Mouse (Mus musculus): ENCODE measurements around the gene Tox4. TPM values are rescaled to one million over a fixed set of nuclear protein-coding genes. Genes with fewer than 3 reads are reported as not detected.

Gene Tox4
- total and polyA plus RNA-seq, 2 experiments from 2014 or later: 45.6 to 62.1 TPM

GRCm38 (mm10) chr14:52338751-52339511 lies 60.0 kb downstream of the Tox4 start:
- H3K27ac ChIP-seq: peak overlapping the region; percentile 64
- peak; percentile 92 for TF ChIP-seq CTCF (IDR thresholded peaks at IDR 0.05; ENCODE audit: low read depth)
- H3K4me3 ChIP-seq (ENCODE audit: low read length): peak overlapping the region; percentile 31
- no peaks in the 10 kb centered on the region for H3K36me3 ChIP-seq (ENCODE audit: insufficient read depth, low read length)
- no peaks in the 10 kb centered on the region for H3K4me1 ChIP-seq (ENCODE audit: insufficient read depth, low read length)
- H3K9ac ChIP-seq (replicated peaks; ENCODE audit: low read length): peak overlapping the region; percentile 28
- H3K9me3 ChIP-seq (ENCODE audit: low read length): no peaks in the 10 kb centered on the region
- WGBS: 24% methylated on average over 21 of the region's 21 CpGs
- ATAC-seq: peak; percentile 76
- no peaks in the 10 kb centered on the region for H3K27me3 ChIP-seq (ENCODE audit: insufficient read depth, low read length)
- H3K4me2 ChIP-seq (ENCODE audit: low read depth, low read length): peak overlapping the region; percentile 56
- peak; percentile 90 for DNase-seq (ENCODE audit: low spot score)

GRCm38 (mm10) chr14:52339512-52339852 lies 60.5 kb downstream of the Tox4 start:
- peak overlapping the region; percentile 28 for H3K9ac ChIP-seq (replicated peaks; ENCODE audit: low read length)
- H3K4me3 ChIP-seq (ENCODE audit: low read length): peak overlapping the region; percentile 31
- no peak for DNase-seq (ENCODE audit: low spot score)
- peak overlapping the region; percentile 56 for H3K4me2 ChIP-seq (ENCODE audit: low read depth, low read length)
- H3K9me3 ChIP-seq (ENCODE audit: low read length): no peaks in the 10 kb centered on the region
- peak overlapping the region; percentile 64; the same call in 1 of the 2 replicates for H3K27ac ChIP-seq
- no peak for ATAC-seq
- H3K4me1 ChIP-seq (ENCODE audit: insufficient read depth, low read length): no peaks in the 10 kb centered on the region
- TF ChIP-seq CTCF (IDR thresholded peaks at IDR 0.05; ENCODE audit: low read depth): no peak
- H3K27me3 ChIP-seq (ENCODE audit: insufficient read depth, low read length): no peaks in the 10 kb centered on the region
- 73% methylated on average over 6 of the region's 6 CpGs for WGBS
- H3K36me3 ChIP-seq (ENCODE audit: insufficient read depth, low read length): no peaks in the 10 kb centered on the region

Other genes with a start within 250 kb of the Tox4 start
- not detected in 2 replicates for gene Olfr221, start 236.7 kb upstream of the Tox4 start, total RNA-seq (2014; rRNA removed)
- gene Olfr221, start 236.7 kb upstream of the Tox4 start, polyA plus RNA-seq (2015; fragmentation: Nextera tagmentation; extraction: Ambion mirVana): not detected in 2 replicates
- gene Hnrnpc, start 175.1 kb upstream of the Tox4 start, total RNA-seq (2014; rRNA removed): 69.5 and 78.6 TPM in 2 replicates
- 285 and 291 TPM in 2 replicates for gene Hnrnpc, start 175.1 kb upstream of the Tox4 start, polyA plus RNA-seq (2015; fragmentation: Nextera tagmentation; extraction: Ambion mirVana)
- gene Rpgrip1, start 168.4 kb upstream of the Tox4 start, total RNA-seq (2014; rRNA removed): 2.9 and 10.9 TPM in 2 replicates
- 53.4 and 53.7 TPM in 2 replicates for gene Rpgrip1, start 168.4 kb upstream of the Tox4 start, polyA plus RNA-seq (2015; fragmentation: Nextera tagmentation; extraction: Ambion mirVana)
- 28.2 and 28.4 TPM in 2 replicates for gene Supt16, start 81.7 kb upstream of the Tox4 start, total RNA-seq (2014; rRNA removed)
- 43.5 and 43.8 TPM in 2 replicates for gene Supt16, start 81.7 kb upstream of the Tox4 start, polyA plus RNA-seq (2015; fragmentation: Nextera tagmentation; extraction: Ambion mirVana)
- gene Chd8, start 21.4 kb upstream of the Tox4 start, total RNA-seq (2014; rRNA removed): 71.2 and 83.0 TPM in 2 replicates
- 32.6 and 32.9 TPM in 2 replicates for gene Chd8, start 21.4 kb upstream of the Tox4 start, polyA plus RNA-seq (2015; fragmentation: Nextera tagmentation; extraction: Ambion mirVana)
- 43.9 and 45.5 TPM in 2 replicates for gene Rab2b, start 399 bp downstream of the Tox4 start, total RNA-seq (2014; rRNA removed)
- gene Rab2b, start 399 bp downstream of the Tox4 start, polyA plus RNA-seq (2015; fragmentation: Nextera tagmentation; extraction: Ambion mirVana): 38.8 and 48.5 TPM in 2 replicates
- 19.9 and 22.5 TPM in 2 replicates for gene Mettl3, start 26.0 kb downstream of the Tox4 start, total RNA-seq (2014; rRNA removed)
- 23.2 and 23.6 TPM in 2 replicates for gene Mettl3, start 26.0 kb downstream of the Tox4 start, polyA plus RNA-seq (2015; fragmentation: Nextera tagmentation; extraction: Ambion mirVana)
- gene Sall2, start 49.6 kb downstream of the Tox4 start, total RNA-seq (2014; rRNA removed): 96.4 and 105 TPM in 2 replicates
- 30.4 and 31.3 TPM in 2 replicates for gene Sall2, start 49.6 kb downstream of the Tox4 start, polyA plus RNA-seq (2015; fragmentation: Nextera tagmentation; extraction: Ambion mirVana)
- not detected in 2 replicates for gene Olfr1513, start 77.3 kb downstream of the Tox4 start, total RNA-seq (2014; rRNA removed)
- not detected in 2 replicates for gene Olfr1513, start 77.3 kb downstream of the Tox4 start, polyA plus RNA-seq (2015; fragmentation: Nextera tagmentation; extraction: Ambion mirVana)
- not detected in 2 replicates for gene Olfr1512, start 100.0 kb downstream of the Tox4 start, total RNA-seq (2014; rRNA removed)
- not detected in 2 replicates for gene Olfr1512, start 100.0 kb downstream of the Tox4 start, polyA plus RNA-seq (2015; fragmentation: Nextera tagmentation; extraction: Ambion mirVana)
- not detected in 2 replicates for gene Olfr1511, start 118.2 kb downstream of the Tox4 start, total RNA-seq (2014; rRNA removed)
- 0.20 and 0.23 TPM in 2 replicates for gene Olfr1511, start 118.2 kb downstream of the Tox4 start, polyA plus RNA-seq (2015; fragmentation: Nextera tagmentation; extraction: Ambion mirVana)
- gene Olfr1510, start 135.2 kb downstream of the Tox4 start, total RNA-seq (2014; rRNA removed): not detected in 2 replicates
- gene Olfr1510, start 135.2 kb downstream of the Tox4 start, polyA plus RNA-seq (2015; fragmentation: Nextera tagmentation; extraction: Ambion mirVana): not detected in 2 replicates
- not detected in 2 replicates for gene Olfr1509, start 163.8 kb downstream of the Tox4 start, total RNA-seq (2014; rRNA removed)
- gene Olfr1509, start 163.8 kb downstream of the Tox4 start, polyA plus RNA-seq (2015; fragmentation: Nextera tagmentation; extraction: Ambion mirVana): not detected in 2 replicates
- gene Olfr1508, start 188.3 kb downstream of the Tox4 start, total RNA-seq (2014; rRNA removed): not detected in 2 replicates
- gene Olfr1508, start 188.3 kb downstream of the Tox4 start, polyA plus RNA-seq (2015; fragmentation: Nextera tagmentation; extraction: Ambion mirVana): not detected in 2 replicates
- not detected in 2 replicates for gene Olfr1507, start 216.6 kb downstream of the Tox4 start, total RNA-seq (2014; rRNA removed)
- not detected in 2 replicates for gene Olfr1507, start 216.6 kb downstream of the Tox4 start, polyA plus RNA-seq (2015; fragmentation: Nextera tagmentation; extraction: Ambion mirVana)

Measured in hindbrain, postnatal 0 days (tissue).